Mouse (Mus musculus) liver, embryonic 13.5 days (tissue): Measurements from ENCODE around the gene Tfap4. TPM values are rescaled to one million over a fixed set of nuclear protein-coding genes. Genes with fewer than 3 reads are reported as not detected.

Source experiments
- polyA plus RNA-seq: library from polyadenylated mRNA; unstranded; fragments of >200 nt; fragmentation: Nextera tagmentation; extraction: Ambion mirVana; gene quantifications from 2 replicates; pipeline ENCODE4 v1.2.1, GENCODE M21; 2015

Gene Tfap4
- polyA plus RNA-seq, 1 experiment from 2014 or later: 8.4 TPM

Other genes starting within 250 kb of the Tfap4 start
- gene Adcy9, start 139.4 kb downstream of the Tfap4 start, polyA plus RNA-seq: 0.63 and 0.66 TPM in 2 replicates
- gene Srl, start 18.0 kb downstream of the Tfap4 start, polyA plus RNA-seq: 3.1 and 3.2 TPM in 2 replicates
- 2.4 and 2.8 TPM in 2 replicates for gene Glis2, start 34.9 kb upstream of the Tfap4 start, polyA plus RNA-seq
- gene Pam16, start 65.1 kb upstream of the Tfap4 start, polyA plus RNA-seq: 67.5 and 74.1 TPM in 2 replicates
- gene Vasn, start 80.1 kb upstream of the Tfap4 start, polyA plus RNA-seq: 2.9 TPM in 2 replicates
- gene Dnaja3, start 80.1 kb upstream of the Tfap4 start, polyA plus RNA-seq: 51.8 and 62.5 TPM in 2 replicates
- 7.0 and 9.9 TPM in 2 replicates for gene Coro7, start 119.9 kb upstream of the Tfap4 start, polyA plus RNA-seq
- gene Nmral1, start 159.5 kb upstream of the Tfap4 start, polyA plus RNA-seq: 48.0 and 48.2 TPM in 2 replicates
- 38.9 and 40.1 TPM in 2 replicates for gene Hmox2, start 166.5 kb upstream of the Tfap4 start, polyA plus RNA-seq
- 16.7 and 17.9 TPM in 2 replicates for gene Cdip1, start 230.4 kb upstream of the Tfap4 start, polyA plus RNA-seq